Mouse (Mus musculus) CH12.LX (cell line): ENCODE results near the gene Mcrs1. TPM values are rescaled to one million over a fixed set of nuclear protein-coding genes. Genes with fewer than 3 reads are reported as not detected.

ENCODE experiments used
- DNase-seq: peaks from one replicate; pipeline ENCODE4 v3.0.0-alpha.2; 2013; ENCODE audit errors: extremely low read depth
- H3K27ac ChIP-seq: 2 replicates; pipeline ENCODE4 v1.5.1; 2012; ENCODE audit warnings: low read depth, mild to moderate bottlenecking, control low read depth, moderate library complexity; ENCODE audit not compliant: insufficient read depth
- H3K27me3 ChIP-seq: replicated peaks from 2 replicates; pipeline ENCODE3; 2012; ENCODE audit warnings: inconsistent platforms
- H3K36me3 ChIP-seq, 2 experiments: replicated peaks in 1 of 2; 2 replicates each; pipeline versions ENCODE3 to v1.6.1; 2012; ENCODE audit warnings: inconsistent platforms in 1 of 2, low read length in 1 of 2, mild to moderate bottlenecking in 1 of 2, mixed read lengths in 1 of 2, moderate library complexity in 1 of 2; ENCODE audit not compliant: control insufficient read depth in 1 of 2, insufficient read depth in 1 of 2
- H3K4me1 ChIP-seq, 2 experiments: 2 replicates each; pipeline ENCODE4 v1.6.1; 2012; ENCODE audit warnings: inconsistent platforms in 1 of 2, moderate library complexity in 1 of 2; ENCODE audit not compliant: insufficient read depth in 2 of 2, control insufficient read depth in 1 of 2
- H3K4me2 ChIP-seq: 2 replicates; pipeline ENCODE4 v1.6.1; 2012; ENCODE audit warnings: low read depth, mild to moderate bottlenecking, control low read depth; ENCODE audit not compliant: poor library complexity, insufficient read depth, severe bottlenecking
- H3K4me3 ChIP-seq, 3 experiments: fragments of 150-350 bp in 1 of 3; sonication (generic) in 1 of 3; replicated peaks in 1 of 3; 2 replicates each; pipeline versions ENCODE3 to v1.5.1; 2011 to 2012; ENCODE audit warnings: low read depth in 2 of 3, low read length in 2 of 3, mild to moderate bottlenecking in 2 of 3, moderate library complexity in 2 of 3, control low read depth in 1 of 3, improper control_type of control experiment in 1 of 3, inconsistent platforms in 1 of 3, mixed read lengths in 1 of 3; ENCODE audit not compliant: poor library complexity in 1 of 3
- H3K79me2 ChIP-seq: replicated peaks from 2 replicates; pipeline ENCODE4 v1.6.1; 2012; ENCODE audit warnings: mild to moderate bottlenecking, moderate library complexity; ENCODE audit not compliant: control insufficient read depth, poor library complexity, insufficient read depth, severe bottlenecking; ENCODE audit errors: extremely low read depth
- H3K9ac ChIP-seq: 2 replicates; pipeline ENCODE4 v1.6.1; 2012; ENCODE audit warnings: low read depth, mild to moderate bottlenecking, control low read depth, moderate library complexity; ENCODE audit not compliant: insufficient read depth
- H3K9me3 ChIP-seq: replicated peaks from 2 replicates; pipeline ENCODE3; 2012; ENCODE audit warnings: low read length, inconsistent platforms, mixed read lengths
- CHD1 ChIP-seq: IDR thresholded peaks from 2 replicates; pipeline ENCODE4 v1.6.1; 2012; ENCODE audit warnings: low read depth, low read length, improper control_type of control experiment, inconsistent platforms
- CHD2 ChIP-seq: IDR thresholded peaks from 2 replicates; pipeline ENCODE4 v1.6.1; 2011; ENCODE audit warnings: low read length, improper control_type of control experiment
- CTCF ChIP-seq, 2 experiments: IDR thresholded peaks in 1 of 2; conservative IDR thresholded peaks in 1 of 2; 2 replicates each; pipeline ENCODE4 v1.5.1; 2011 to 2012; ENCODE audit warnings: low read depth in 2 of 2, low read length in 2 of 2, improper control_type of control experiment in 1 of 2, inconsistent platforms in 1 of 2, mild to moderate bottlenecking in 1 of 2, moderate library complexity in 1 of 2
- ETS1 ChIP-seq: conservative IDR thresholded peaks from 2 replicates; pipeline ENCODE4 v1.6.1; 2012; ENCODE audit warnings: low read depth, mild to moderate bottlenecking, inconsistent platforms, low read length, improper control_type of control experiment, moderate library complexity
- GABPA ChIP-seq: IDR thresholded peaks from 2 replicates; pipeline ENCODE4 v1.6.1; 2012; ENCODE audit warnings: low read depth, low read length, improper control_type of control experiment, inconsistent platforms; ENCODE audit not compliant: insufficient replicate concordance
- HCFC1 ChIP-seq: IDR thresholded peaks from 2 replicates; pipeline ENCODE4 v1.6.1; 2012; ENCODE audit warnings: low read depth, mild to moderate bottlenecking, inconsistent platforms, low read length, improper control_type of control experiment
- IRF4 ChIP-seq: IDR thresholded peaks from 2 replicates; pipeline ENCODE4 v1.6.1; 2014; ENCODE audit warnings: low read depth, mild to moderate bottlenecking, inconsistent platforms, low read length, improper control_type of control experiment
- KAT2A ChIP-seq: IDR thresholded peaks from 2 replicates; pipeline ENCODE4 v1.6.1; 2012; ENCODE audit warnings: low read length, improper control_type of control experiment, inconsistent platforms; ENCODE audit not compliant: insufficient replicate concordance
- MAFK ChIP-seq: IDR thresholded peaks from 2 replicates; pipeline ENCODE4 v1.6.1; 2011; ENCODE audit warnings: low read length, improper control_type of control experiment; ENCODE audit not compliant: insufficient replicate concordance
- MAZ ChIP-seq: IDR thresholded peaks from 2 replicates; pipeline ENCODE4 v1.6.1; 2012; ENCODE audit warnings: low read depth, mild to moderate bottlenecking, inconsistent platforms, low read length, improper control_type of control experiment, moderate library complexity
- MXI1 ChIP-seq: IDR thresholded peaks from 2 replicates; pipeline ENCODE4 v1.6.1; 2011; ENCODE audit warnings: mild to moderate bottlenecking, low read depth, low read length, improper control_type of control experiment
- NELFE ChIP-seq: IDR thresholded peaks from 2 replicates; pipeline ENCODE4 v1.6.1; 2011; ENCODE audit warnings: low read depth, low read length, improper control_type of control experiment
- NRF1 ChIP-seq: IDR thresholded peaks from 2 replicates; pipeline ENCODE4 v1.6.1; 2014; ENCODE audit warnings: low read depth, mild to moderate bottlenecking, inconsistent platforms, low read length, improper control_type of control experiment, moderate library complexity
- PAX5 ChIP-seq: IDR thresholded peaks from 2 replicates; pipeline ENCODE4 v1.6.1; 2012; ENCODE audit warnings: low read length, inconsistent platforms, mixed read lengths
- POLR2A ChIP-seq: IDR thresholded peaks from 2 replicates; pipeline ENCODE4 v1.6.1; 2011; ENCODE audit warnings: low read depth, mild to moderate bottlenecking, improper control_type of control experiment, low read length
- RAD21 ChIP-seq: IDR thresholded peaks from 2 replicates; pipeline ENCODE4 v1.6.1; 2011; ENCODE audit warnings: low read depth, mild to moderate bottlenecking, low read length, improper control_type of control experiment, moderate library complexity
- SMC3 ChIP-seq: IDR thresholded peaks from 2 replicates; pipeline ENCODE4 v1.6.1; 2011; ENCODE audit warnings: low read depth, low read length, improper control_type of control experiment
- TBP ChIP-seq: conservative IDR thresholded peaks from 2 replicates; pipeline ENCODE4 v1.6.1; 2011; ENCODE audit warnings: low read depth, low read length, improper control_type of control experiment
- UBTF ChIP-seq: IDR thresholded peaks from 2 replicates; pipeline ENCODE4 v1.6.1; 2012; ENCODE audit warnings: low read depth, mild to moderate bottlenecking, inconsistent platforms, low read length, improper control_type of control experiment, moderate library complexity
- ZMIZ1 ChIP-seq: IDR thresholded peaks from 2 replicates; pipeline ENCODE4 v1.6.1; 2012; ENCODE audit warnings: low read depth, mild to moderate bottlenecking, inconsistent platforms, low read length, improper control_type of control experiment
- dilution Hi-C: fragments of 300-500 bp; cut with MboI; formaldehyde crosslinking; loops from 2 replicates; pipeline ENCODE4 v1.14.3; 2020; ENCODE audit warnings: low sequenced_read_pairs; ENCODE audit not compliant: extremely low pct_unique_long_range_greater_than_20kb, extremely low pct_ligation_motif_present
- in situ Hi-C: fragments of 300-500 bp; cut with MboI; formaldehyde crosslinking; loops from 3 replicates; pipeline ENCODE4 v1.14.3; 2019; ENCODE audit warnings: low sequenced_read_pairs, low pct_ligation_motif_present, low pct_unique_long_range_greater_than_20kb, mixed read lengths
- polyA plus RNA-seq: library from polyadenylated mRNA; unstranded; fragments of >175 nt; gene quantifications from 2 replicates; pipeline ENCODE4 v1.2.1, GENCODE M21; 2012; ENCODE audit warnings: low read depth; ENCODE audit not compliant: insufficient read length
- total RNA-seq, 2 experiments: library from RNA; depleted of rRNA; stranded (reverse); fragments of 300-350 nt in 1 of 2; fragments of >200 nt in 1 of 2; gene quantifications; 2 replicates each; pipeline ENCODE4 v1.2.3; 2012 to 2014

Mcrs1 gene
- total and polyA plus RNA-seq, 3 experiments, result 75.9 to 105 (median 85.1) TPM

GRCm38 (mm10) chr15:99262702-99263101, 10.9 kb upstream of the Mcrs1 start:
- Histone ChIP-seq H3K4me1 (peaks cover 11 to 22% of the 10 kb centered on the region in 2 experiments; a peak in 3 of 4 replicates), H3K9me3 (no peaks in the 10 kb centered on the region), H3K4me3 (no peak overlapping the region), H3K27me3 (peaks cover under 1% of the 10 kb centered on the region), H3K9ac (no peak overlapping the region), H3K79me2 (no peaks in the 10 kb centered on the region), H3K27ac (no peak overlapping the region), H3K36me3 (no peaks in the 10 kb centered on the region), H3K4me2 (no peak overlapping the region)
- TF ChIP-seq POLR2A, result no peak
- in situ Hi-C loops, result no loop called here
- dilution Hi-C loops, result no loop called here
- DNase-seq, result no peak

GRCm38 (mm10) chr15:99259730-99260252, 8.0 kb upstream of the Mcrs1 start:
- Histone ChIP-seq H3K4me1 (peaks cover 9 to 21% of the 10 kb centered on the region in 2 experiments), H3K4me2 (peak overlapping the region; percentile 72), H3K4me3 (no peak overlapping the region), H3K27ac (no peak overlapping the region), H3K36me3 (peaks cover 0 to 3% of the 10 kb centered on the region in 2 experiments), H3K79me2 (no peaks in the 10 kb centered on the region), H3K27me3 (no peaks in the 10 kb centered on the region), H3K9me3 (no peaks in the 10 kb centered on the region), H3K9ac (no peak overlapping the region)
- dilution Hi-C loops (no loop called here), in situ Hi-C loops (no loop called here)
- TF ChIP-seq MAZ (0 out of 2 replicates have a peak, but pooled peaks have one; percentile 42), GABPA (no peak), KAT2A (0 out of 2 replicates have a peak, but pooled peaks have one; percentile 21)
- DNase-seq, result peak; percentile 81

DNA sequence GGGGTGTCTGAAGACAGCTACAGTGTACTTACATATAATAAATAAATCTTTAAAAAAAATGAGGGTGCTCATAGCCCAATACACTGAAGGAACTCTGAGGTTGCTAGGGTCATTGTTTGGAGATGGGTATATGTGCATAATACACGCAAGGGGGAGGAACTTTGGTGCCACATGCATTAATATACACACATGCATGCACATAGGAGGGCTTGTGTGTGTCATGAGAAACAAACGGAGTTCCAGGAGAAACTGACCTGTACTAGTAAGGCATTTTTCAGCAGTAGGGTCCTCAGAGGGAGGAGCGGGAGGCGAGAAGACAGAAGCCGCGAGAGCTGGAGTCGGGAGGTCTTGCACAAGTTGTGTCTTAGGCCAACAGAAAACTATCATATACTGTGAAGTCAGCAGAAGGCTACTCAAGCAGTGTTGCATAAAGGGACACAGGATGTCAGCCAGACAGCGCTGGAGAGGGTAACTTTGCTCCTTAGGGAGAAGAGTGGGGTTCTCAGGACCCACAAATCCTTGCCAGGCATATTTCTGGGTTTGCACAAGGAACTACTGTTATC, 7.5 kb upstream of the Mcrs1 start:
- H3K36me3 ChIP-seq, result peaks cover 0 to 3% of the 10 kb centered on the region in 2 experiments
- no peak overlapping the region for H3K4me3 ChIP-seq
- dilution Hi-C loops, result no loop called here
- H3K27me3 ChIP-seq, result no peaks in the 10 kb centered on the region
- no peaks in the 10 kb centered on the region for H3K79me2 ChIP-seq
- no peak overlapping the region for H3K27ac ChIP-seq
- in situ Hi-C loops, result no loop called here
- H3K9me3 ChIP-seq, result no peaks in the 10 kb centered on the region
- H3K4me2 ChIP-seq, result peak overlapping the region; percentile 48; the same call in 1 of the 2 replicates
- no peak overlapping the region for H3K9ac ChIP-seq
- TF ChIP-seq GABPA, result no peak
- TF ChIP-seq HCFC1, result no peak
- TF ChIP-seq MAZ, result no peak
- no peak for TF ChIP-seq PAX5
- TF ChIP-seq POLR2A, result no peak
- TF ChIP-seq UBTF, result no peak
- TF ChIP-seq MXI1, result no peak
- TF ChIP-seq NRF1, result no peak
- TF ChIP-seq MAFK, result no peak
- TF ChIP-seq CHD2, result no peak
- TF ChIP-seq ETS1, result no peak
- no peak for TF ChIP-seq SMC3
- no peak for TF ChIP-seq NELFE
- no peak for TF ChIP-seq CTCF (conservative IDR thresholded peaks at IDR 0.05 in 1 of 2, IDR thresholded peaks at IDR 0.05 in 1 of 2; ENCODE audit: low read depth in 2 of 2, low read length in 2 of 2)
- TF ChIP-seq ZMIZ1, result no peak
- no peak for TF ChIP-seq TBP
- no peak for TF ChIP-seq CHD1
- TF ChIP-seq IRF4, result no peak
- no peak for TF ChIP-seq RAD21
- no peak for DNase-seq
- H3K4me1 ChIP-seq, result peaks cover 9 to 26% of the 10 kb centered on the region in 2 experiments
